Mouse (Mus musculus): ENCODE measurements around the gene Pip4k2a. TPM values are rescaled to one million over a fixed set of nuclear protein-coding genes. Genes with fewer than 3 reads are reported as not detected.

Gene Pip4k2a
- 10.4 and 19.0 TPM in 2 replicates for polyA plus RNA-seq (2012; rRNA removed; ENCODE audit: low replicate concordance)

GRCm38 (mm10) chr2:18998054-18998478, at the start of gene Pip4k2a, which contains the start of gene 4930426L09Rik:
TSS of gene Pip4k2a (minus strand) at chr2:18998126.
TSS of gene 4930426L09Rik (plus strand) at chr2:18998343.

Other genes starting within 250 kb of the Pip4k2a start
- gene 4930426L09Rik, start 217 bp upstream of the Pip4k2a start, polyA plus RNA-seq (2012; rRNA removed; ENCODE audit: low replicate concordance): 0.85 and 0.95 TPM in 2 replicates
- 0.04 TPM in 1 of 2 replicates, not detected in the other for gene Armc3, start 201.2 kb upstream of the Pip4k2a start, polyA plus RNA-seq (2012; rRNA removed; ENCODE audit: low replicate concordance)

All from mammary gland, adult 2 months (tissue).